ENCODE assay signal across 13 mouse cellular contexts in genomic region chr15:84325736-84326135, GRCm38 (mm10). TPM values are rescaled to one million over a fixed set of nuclear protein-coding genes. Genes with fewer than 3 reads are reported as not detected.
A peak's percentile ranks its signal among the peaks of the same experiment; 100 is the strongest.
DNase-seq lines count a peak whose midpoint lies in the region; ATAC-seq and TF ChIP-seq lines count a peak whose summit lies in the region.
"Had no signal": no experiment of that assay in that cellular context is flagged by ENCODE, and none has a peak within 500 bp of the region (broad histone marks: within the 10 kb centered on the region; RNA-seq: fewer than 3 reads in every experiment).

No protein-coding gene starts in this region.

- TF ChIP-seq EP300 in liver, embryonic 14.5 days (IDR thresholded peaks at IDR 0.05; ENCODE audit: low read depth): no peak

- 42% methylated on average over 12 of the region's 12 CpGs for WGBS in heart, embryonic 10.5 days
- WGBS in midbrain, embryonic 13.5 days: 41% methylated on average over 12 of the region's 12 CpGs
- 40% methylated on average over 12 of the region's 12 CpGs for WGBS in midbrain, embryonic 16.5 days
- WGBS in liver, embryonic 14.5 days (ENCODE audit: insufficient replicate concordance): 46% methylated on average over 12 of the region's 12 CpGs

- H3K36me3 ChIP-seq in heart, embryonic 10.5 days: no peaks in the 10 kb centered on the region
- H3K36me3 ChIP-seq in midbrain, embryonic 13.5 days: no peaks in the 10 kb centered on the region
- no peaks in the 10 kb centered on the region for H3K36me3 ChIP-seq in midbrain, embryonic 16.5 days (ENCODE audit: control insufficient read depth, insufficient read depth, low read length)
- no peaks in the 10 kb centered on the region for H3K36me3 ChIP-seq in liver, embryonic 14.5 days (replicated peaks; ENCODE audit: control insufficient read depth, insufficient read depth, low read depth)
- H3K36me3 ChIP-seq in splenic B cell, adult 2 months (ENCODE audit: control insufficient read depth, insufficient read depth, low read length, poor library complexity, severe bottlenecking): peaks cover 8% of the 10 kb centered on the region
- H3K36me3 ChIP-seq: forebrain, embryonic 10.5 days; limb, embryonic 15.5 days; neural tube, embryonic 12.5 days had no signal

- H3K27me3 ChIP-seq in heart, embryonic 10.5 days (ENCODE audit: insufficient read depth, poor library complexity, severe bottlenecking): peaks cover 22% of the 10 kb centered on the region; the same call in 1 of the 2 replicates
- H3K27me3 ChIP-seq in midbrain, embryonic 13.5 days: no peaks in the 10 kb centered on the region; the same call in 1 of the 2 replicates
- H3K27me3 ChIP-seq in midbrain, embryonic 16.5 days (ENCODE audit: control insufficient read depth, insufficient read depth, low read depth, low read length): no peaks in the 10 kb centered on the region
- no peaks in the 10 kb centered on the region for H3K27me3 ChIP-seq in liver, embryonic 14.5 days (ENCODE audit: control insufficient read depth, insufficient read depth, low read length)
- H3K27me3 ChIP-seq in splenic B cell, adult 2 months (ENCODE audit: control insufficient read depth, insufficient read depth, low read length, poor library complexity, severe bottlenecking): no peaks in the 10 kb centered on the region
- H3K27me3 ChIP-seq: limb, embryonic 15.5 days; neural tube, embryonic 12.5 days had no signal

- 0 out of 2 replicates have a peak, but pooled peaks have one; percentile 27 for ATAC-seq in midbrain, embryonic 13.5 days
- no peak for ATAC-seq in midbrain, embryonic 16.5 days
- peak; percentile 25; the same call in 1 of the 2 replicates for ATAC-seq in liver, embryonic 14.5 days (ENCODE audit: insufficient read depth)
- ATAC-seq: hindbrain, postnatal 0 days had no signal

- H3K9ac ChIP-seq in midbrain, embryonic 13.5 days (replicated peaks): no peak overlapping the region
- no peak overlapping the region for H3K9ac ChIP-seq in midbrain, embryonic 16.5 days (ENCODE audit: low read depth, low read length)
- H3K9ac ChIP-seq in liver, embryonic 14.5 days (replicated peaks): no peak overlapping the region; the same call in 1 of the 2 replicates
- H3K9ac ChIP-seq: limb, embryonic 15.5 days; neural tube, embryonic 12.5 days had no signal

- DNase-seq in heart, adult 11 months: peak; percentile 95
- DNase-seq in heart, embryonic 10.5 days (ENCODE audit: low spot score): no peak
- no peak for DNase-seq in liver, embryonic 14.5 days (ENCODE audit: low read depth in 3 of 3, low spot score in 3 of 3)
- peak; percentile 41 for DNase-seq in splenic B cell, adult 2 months (ENCODE audit: low read depth, low spot score)
- no peak for DNase-seq in cerebellum, adult 18-20 months
- DNase-seq in frontal cortex, postnatal 36 days (ENCODE audit: low spot score in 2 of 2): no peak
- DNase-seq: gastrocnemius, postnatal 25 days had no signal

- no peak overlapping the region for H3K4me2 ChIP-seq in midbrain, embryonic 13.5 days (replicated peaks)
- H3K4me2 ChIP-seq in midbrain, embryonic 16.5 days (ENCODE audit: low read length): no peak overlapping the region
- peak overlapping the region; percentile 50 for H3K4me2 ChIP-seq in liver, embryonic 14.5 days (ENCODE audit: low read depth)
- H3K4me2 ChIP-seq: limb, embryonic 15.5 days; neural tube, embryonic 12.5 days had no signal

- no peak for TF ChIP-seq CTCF in liver, embryonic 14.5 days (IDR thresholded peaks at IDR 0.05; ENCODE audit: low read depth)

- peaks cover 26% of the 10 kb centered on the region for H3K4me1 ChIP-seq in heart, embryonic 10.5 days
- peaks cover 10% of the 10 kb centered on the region for H3K4me1 ChIP-seq in midbrain, embryonic 13.5 days (replicated peaks)
- no peaks in the 10 kb centered on the region for H3K4me1 ChIP-seq in midbrain, embryonic 16.5 days (ENCODE audit: control insufficient read depth, insufficient read depth, low read length)
- 0 out of 4 replicates have a peak, but pooled peaks cover 0 to 2% of the 10 kb centered on the region in 2 experiments for H3K4me1 ChIP-seq in liver, embryonic 14.5 days (replicated peaks; ENCODE audit: control insufficient read depth in 2 of 2, insufficient read depth in 2 of 2, low read length in 1 of 2)
- H3K4me1 ChIP-seq: neural tube, embryonic 12.5 days had no signal

- no peaks in the 10 kb centered on the region for H3K9me3 ChIP-seq in heart, embryonic 10.5 days
- H3K9me3 ChIP-seq in midbrain, embryonic 13.5 days: no peaks in the 10 kb centered on the region
- H3K9me3 ChIP-seq in midbrain, embryonic 16.5 days (replicated peaks; ENCODE audit: control insufficient read depth, low read length, poor library complexity, severe bottlenecking): no peaks in the 10 kb centered on the region
- no peaks in the 10 kb centered on the region for H3K9me3 ChIP-seq in liver, embryonic 14.5 days (ENCODE audit: control insufficient read depth, low read length)
- H3K9me3 ChIP-seq: forebrain, embryonic 10.5 days; limb, embryonic 15.5 days; neural tube, embryonic 12.5 days had no signal

- no peak overlapping the region for H3K4me3 ChIP-seq in heart, embryonic 10.5 days
- H3K4me3 ChIP-seq in midbrain, embryonic 13.5 days (replicated peaks): no peak overlapping the region
- H3K4me3 ChIP-seq in midbrain, embryonic 16.5 days (ENCODE audit: low read depth, low read length): no peak overlapping the region
- peak overlapping the region in 1 of 2 experiments; percentile 8; a peak in 1 of 4 replicates for H3K4me3 ChIP-seq in liver, embryonic 14.5 days (ENCODE audit: insufficient read depth in 1 of 2, low read depth in 2 of 2, low read length in 2 of 2)
- H3K4me3 ChIP-seq: forebrain, embryonic 10.5 days; limb, embryonic 15.5 days; neural tube, embryonic 12.5 days had no signal

- H3K27ac ChIP-seq in heart, embryonic 10.5 days: no peak overlapping the region
- no peak overlapping the region for H3K27ac ChIP-seq in midbrain, embryonic 13.5 days
- no peak overlapping the region for H3K27ac ChIP-seq in midbrain, embryonic 16.5 days (ENCODE audit: low read length)
- H3K27ac ChIP-seq in liver, embryonic 14.5 days: no peak overlapping the region
- H3K27ac ChIP-seq: hindbrain, postnatal 0 days; limb, embryonic 15.5 days; neural tube, embryonic 12.5 days had no signal

RNA-seq across cellular contexts. Expression of gene Parvg, which starts 1.9 kb away (rescaled TPM):
- polyA plus RNA-seq in heart, embryonic 10.5 days (2016; fragmentation: Nextera tagmentation; extraction: Ambion mirVana): 0.43 and 1.0 TPM in 2 replicates
- polyA plus RNA-seq in midbrain, embryonic 13.5 days (2015; fragmentation: Nextera tagmentation; extraction: Ambion mirVana): 0.59 and 0.78 TPM in 2 replicates
- 1.0 and 1.1 TPM in 2 replicates for polyA plus RNA-seq in midbrain, embryonic 16.5 days (2015; fragmentation: Nextera tagmentation; extraction: Ambion mirVana)
- 7.6 and 8.3 TPM in 2 replicates for polyA plus RNA-seq in liver, embryonic 14.5 days (2012; rRNA removed)
- polyA plus RNA-seq in liver, embryonic 14.5 days (2014; fragmentation: Nextera tagmentation; extraction: Ambion mirVana): 6.6 and 7.6 TPM in 2 replicates

Comparison
In these comparisons a context has a peak if more than half of its experiments do, and no peak if none do; other contexts are left out.
1. DNase-seq: peak in heart, adult 11 months (single experiment) and splenic B cell, adult 2 months (single experiment); none in heart, embryonic 10.5 days (single experiment), liver, embryonic 14.5 days (0 of 3), cerebellum, adult 18-20 months (0 of 2) and frontal cortex, postnatal 36 days (0 of 2).